Mouse (Mus musculus) adrenal gland, adult 2 months (tissue): ENCODE data around the gene Ccser1. TPM values are rescaled to one million over a fixed set of nuclear protein-coding genes. Genes with fewer than 3 reads are reported as not detected.

ENCODE experiments used
- DNase-seq: peaks from one replicate; pipeline ENCODE4 v3.0.0; 2021
- long read RNA-seq: library from polyadenylated mRNA; stranded (forward); transcript quantifications from one replicate; pipeline ENCODE4 v2.0.0, GENCODE M21; 2021
- polyA plus RNA-seq: library from polyadenylated mRNA; depleted of rRNA; stranded (reverse); fragments of >200 nt; gene quantifications from 2 replicates; pipeline ENCODE4 v1.2.3, GENCODE M21; 2012; rRNA removed
- total RNA-seq, 2 experiments: library from RNA; stranded (reverse); gene quantifications; 2 replicates each; pipeline ENCODE4 v1.2.3; 2021

The Ccser1 gene
- total RNA-seq (1 to 10 TPM; 2.3 to 3.0 TPM), polyA plus RNA-seq (0.20 and 0.21 TPM in 2 replicates)
- long read RNA-seq, partial matches to known transcripts, result 0 of 1 reads
- long read RNA-seq, other reads (novel, unspliced or antisense), result 1 of 1 reads

DNA sequence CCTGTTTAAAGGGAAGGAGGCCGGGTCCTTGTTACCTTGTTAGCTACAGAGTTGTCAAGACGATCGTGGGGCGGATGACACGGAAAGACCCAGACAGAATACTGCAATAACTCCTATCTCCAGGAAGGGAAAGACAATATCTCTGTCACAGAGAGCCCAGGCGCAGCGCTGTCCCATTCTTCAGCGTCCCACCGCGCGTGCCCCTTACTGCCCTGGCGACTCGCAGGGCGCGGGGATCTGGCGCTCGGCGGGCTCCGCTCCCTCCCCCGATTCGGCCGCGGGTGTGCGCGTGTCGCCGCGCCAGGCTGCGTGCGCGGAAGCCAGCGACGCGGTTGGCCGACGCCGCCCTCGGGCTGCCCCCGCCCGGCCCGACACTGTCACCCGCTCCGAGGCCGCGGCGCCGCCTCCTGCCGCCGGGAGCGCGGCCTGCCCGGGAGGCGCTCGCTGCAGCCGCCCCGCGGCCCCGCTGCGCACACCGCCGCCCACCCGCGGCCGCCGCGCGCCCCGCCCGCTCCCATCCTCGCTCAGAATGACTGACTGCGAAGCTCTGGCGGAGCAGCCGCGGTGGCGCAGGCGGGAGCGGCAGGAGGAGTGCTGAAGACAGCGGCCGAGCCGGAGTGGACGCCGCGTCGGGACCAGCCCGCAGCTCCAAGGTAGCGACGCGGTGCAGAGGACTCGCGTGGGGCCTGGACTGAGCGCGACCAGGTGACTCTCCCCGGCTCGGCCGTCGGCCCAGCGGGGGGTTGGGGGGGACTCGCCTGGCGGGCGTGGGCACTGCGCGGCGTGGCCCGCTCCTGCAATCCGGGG is at the start of gene Ccser1:
TSS of gene Ccser1 (plus strand) at position 376 of the 807 bp plus-strand sequence.
- DNase-seq, result peak; percentile 81

DNA sequence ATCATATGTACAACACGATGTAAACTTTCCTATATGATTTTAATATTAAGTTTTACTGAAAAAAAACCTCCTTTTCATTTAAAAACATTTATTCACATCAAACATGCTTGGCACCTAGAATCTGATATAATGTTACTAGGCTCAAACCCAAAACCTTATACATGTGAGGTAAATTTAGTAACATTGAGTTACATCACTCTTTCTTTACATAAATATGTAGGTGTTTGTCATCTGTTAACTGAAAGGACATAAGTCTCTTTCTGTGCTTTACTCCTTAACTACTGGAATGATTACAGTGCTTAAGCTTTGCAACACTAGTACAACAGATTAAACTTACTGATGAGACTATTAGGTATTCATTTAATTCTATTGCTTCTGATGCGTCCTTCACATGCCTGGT is 43.7 kb upstream of the Ccser1 start:
- no peak for DNase-seq

DNA sequence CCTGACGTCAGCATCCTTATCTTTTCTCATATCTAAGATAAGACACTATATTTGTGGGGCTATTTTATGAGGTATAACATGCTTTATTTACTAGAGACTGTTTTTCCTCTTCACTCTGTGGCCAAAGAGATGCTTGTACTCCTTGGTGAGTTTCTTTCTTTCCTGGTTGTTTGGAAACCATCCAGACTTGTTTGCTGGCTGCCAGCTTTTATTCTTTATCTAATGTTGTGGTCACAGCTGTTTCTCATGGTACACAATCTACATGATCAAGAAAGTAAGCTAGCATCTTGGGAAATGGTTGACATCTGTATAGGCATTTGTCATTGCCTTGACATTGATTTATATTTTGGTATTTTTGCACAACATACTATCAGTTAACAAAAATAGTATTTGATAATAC is 37.1 kb upstream of the Ccser1 start:
- no peak for DNase-seq

DNA sequence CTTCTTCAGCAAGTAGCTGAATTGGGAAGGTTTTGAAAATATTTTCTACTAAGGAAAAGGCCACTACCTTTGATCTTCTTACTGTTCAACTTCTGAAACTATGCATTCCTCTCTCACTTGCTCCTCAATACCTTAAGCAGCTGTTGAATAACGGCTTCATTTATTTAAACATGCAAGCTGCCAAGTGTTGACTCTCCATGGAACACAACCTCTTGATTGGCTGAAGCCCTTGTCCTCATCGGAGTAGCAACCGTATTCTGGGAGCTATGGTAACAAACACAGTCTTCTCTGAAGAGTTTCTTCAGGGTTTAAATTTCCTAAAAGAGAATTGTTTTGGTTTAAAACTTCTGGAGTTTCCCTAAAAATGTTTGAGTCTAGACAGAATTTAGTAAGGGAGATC is 27.2 kb upstream of the Ccser1 start:
- no peak for DNase-seq

DNA sequence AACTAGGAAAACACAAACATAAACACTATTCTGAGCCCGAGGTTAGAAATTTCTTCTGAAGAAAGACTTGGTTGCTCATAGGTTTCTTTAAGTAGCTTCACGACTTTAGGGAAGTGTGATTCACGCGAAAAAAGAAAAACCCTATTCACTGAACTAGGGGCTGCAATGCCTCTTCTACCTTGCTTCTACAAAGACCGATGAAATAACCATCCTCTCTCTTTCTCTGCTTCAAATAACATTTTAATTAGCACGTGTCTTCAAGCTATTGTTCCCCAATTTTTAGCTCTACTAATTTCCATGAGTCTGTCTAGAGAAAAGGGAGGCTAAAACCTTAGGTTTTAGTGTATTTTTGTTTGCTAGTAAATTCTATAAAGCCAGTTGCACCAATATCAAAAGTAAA is 25.5 kb upstream of the Ccser1 start:
- no peak for DNase-seq

DNA sequence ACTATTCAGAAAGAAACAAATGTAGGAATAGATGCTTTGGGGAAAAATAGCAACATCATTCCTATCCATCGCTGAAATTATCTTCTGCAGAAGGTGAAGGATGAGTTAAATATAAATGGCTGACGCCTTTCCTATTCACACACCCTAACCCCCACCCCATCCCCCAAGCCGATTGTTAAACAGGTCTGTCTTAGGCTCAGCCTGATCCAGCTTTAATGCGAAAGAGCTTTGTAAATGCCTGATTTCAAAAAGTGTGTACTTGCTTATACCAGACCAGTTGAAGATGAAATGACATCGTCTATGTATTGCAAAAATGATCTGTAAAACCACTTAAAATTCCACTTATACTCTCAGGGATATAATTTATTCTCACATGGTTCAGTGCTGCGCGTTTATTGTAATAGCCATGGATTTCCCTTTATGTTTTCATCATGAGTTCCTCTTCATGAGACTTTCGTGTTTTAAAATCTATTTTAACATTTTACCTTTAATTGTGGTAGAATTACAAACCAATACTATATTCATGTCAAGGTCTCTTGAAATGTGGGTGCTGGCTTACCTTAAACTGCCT is 25.0 kb upstream of the Ccser1 start:
- DNase-seq, result no peak

DNA sequence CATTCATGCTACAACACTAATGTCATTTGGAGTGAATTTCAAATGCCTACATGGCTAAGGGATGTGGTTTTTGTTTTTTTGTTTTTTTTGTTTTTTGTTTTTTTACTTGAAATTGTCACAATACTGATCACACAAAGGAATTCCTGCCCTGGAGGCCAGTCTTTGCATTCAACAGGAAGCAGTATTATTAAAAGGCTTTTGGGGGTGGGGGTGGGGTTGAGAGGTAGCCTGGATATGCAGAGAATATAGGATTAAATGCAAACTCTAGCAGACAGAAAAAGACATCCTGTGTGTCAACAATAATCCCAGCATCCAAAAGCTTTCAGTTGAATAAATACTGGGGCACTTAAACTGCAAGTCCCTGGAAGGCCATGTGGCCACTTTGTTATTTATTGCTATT is 24.4 kb upstream of the Ccser1 start:
- no peak for DNase-seq

DNA sequence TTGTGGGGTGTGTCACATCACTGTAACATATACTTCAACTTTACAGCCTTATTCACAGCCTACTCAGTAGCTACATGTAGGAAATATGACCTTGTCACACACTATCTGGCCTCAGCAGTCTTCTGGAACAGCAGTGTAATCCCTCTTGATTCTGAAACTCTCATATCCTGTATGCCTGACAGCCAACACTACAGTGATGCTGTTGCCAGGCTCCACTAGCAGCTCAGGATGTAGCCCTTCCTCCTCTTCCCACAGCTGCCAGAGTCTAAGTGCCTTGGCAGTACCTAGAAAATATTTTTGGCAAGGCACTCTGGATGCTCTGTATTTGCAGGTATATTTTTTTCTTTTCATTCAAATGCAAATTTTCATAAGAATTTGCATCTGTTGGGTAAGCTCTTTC is 18.0 kb upstream of the Ccser1 start:
- DNase-seq, result no peak

DNA sequence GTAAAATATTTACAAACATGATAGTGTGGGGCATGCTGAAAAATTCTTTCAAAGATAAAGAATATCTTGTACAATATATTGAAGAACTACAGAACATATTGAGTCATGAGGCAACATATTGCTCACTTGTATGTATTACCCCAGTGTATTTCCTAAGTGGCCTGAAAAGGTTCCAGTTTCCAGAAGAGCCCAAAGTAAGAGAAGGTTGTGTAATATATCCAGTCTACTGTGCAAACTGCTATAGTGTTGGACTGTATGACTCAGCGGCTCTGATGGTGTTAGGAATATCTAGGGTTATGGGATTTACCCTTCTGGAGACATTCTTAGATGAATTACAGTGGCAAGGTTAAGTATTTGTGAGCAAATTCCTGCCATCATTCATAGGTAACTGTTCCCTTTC is 13.2 kb upstream of the Ccser1 start:
- no peak for DNase-seq

DNA sequence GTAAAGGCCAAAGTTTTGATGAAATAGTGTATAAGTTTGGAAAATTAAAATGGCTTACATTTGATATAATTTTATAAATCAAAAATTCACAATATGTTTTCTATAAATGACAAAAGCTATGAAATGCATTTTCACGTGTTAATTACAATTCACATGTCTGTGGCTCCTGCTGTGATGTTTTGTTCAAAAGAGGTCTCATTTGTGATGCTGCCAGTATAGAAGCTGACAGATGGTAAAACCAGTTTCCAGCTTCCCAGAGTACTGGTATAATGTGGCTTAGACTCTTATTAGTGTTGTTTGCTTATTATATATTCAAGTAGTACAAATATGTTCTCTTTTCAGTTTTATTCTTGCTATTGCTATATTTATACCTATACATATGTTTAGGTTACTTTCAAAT is 4.0 kb upstream of the Ccser1 start:
- DNase-seq, result no peak

DNA sequence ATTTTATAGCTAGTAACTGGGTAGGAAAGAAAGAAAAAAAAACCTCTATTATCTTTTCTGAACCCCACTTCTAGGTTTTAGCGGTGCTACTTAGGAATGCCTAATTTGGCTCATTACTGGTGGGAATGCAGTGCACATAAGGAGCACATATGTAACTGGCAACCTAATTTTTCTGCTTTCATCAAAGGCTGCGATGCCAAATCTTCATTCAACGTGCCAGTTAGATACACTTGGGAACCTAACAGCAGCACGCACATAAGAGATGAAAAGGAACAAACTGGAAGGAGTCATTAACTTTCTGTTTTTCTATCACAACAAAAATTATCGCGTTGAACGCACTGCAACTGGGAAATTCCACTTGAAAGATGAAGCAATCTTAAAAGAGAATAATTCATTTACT is 2.6 kb upstream of the Ccser1 start:
- DNase-seq, result no peak

DNA sequence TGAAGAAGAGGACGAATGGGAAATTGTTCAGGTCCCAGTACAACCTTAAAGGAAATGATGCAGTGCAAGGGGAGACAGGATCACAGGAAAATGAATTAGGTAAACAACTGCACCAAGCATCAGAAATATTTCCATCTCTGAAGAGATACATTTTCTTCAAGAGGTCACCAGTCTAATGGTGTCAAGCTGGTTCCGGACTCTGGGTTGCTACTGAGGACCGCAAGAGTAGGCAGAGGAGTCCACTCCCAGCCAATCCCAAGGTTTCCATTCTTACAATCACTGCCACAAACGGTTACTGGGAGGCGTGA is 529 bp upstream of the Ccser1 start:
- no peak for DNase-seq

DNA sequence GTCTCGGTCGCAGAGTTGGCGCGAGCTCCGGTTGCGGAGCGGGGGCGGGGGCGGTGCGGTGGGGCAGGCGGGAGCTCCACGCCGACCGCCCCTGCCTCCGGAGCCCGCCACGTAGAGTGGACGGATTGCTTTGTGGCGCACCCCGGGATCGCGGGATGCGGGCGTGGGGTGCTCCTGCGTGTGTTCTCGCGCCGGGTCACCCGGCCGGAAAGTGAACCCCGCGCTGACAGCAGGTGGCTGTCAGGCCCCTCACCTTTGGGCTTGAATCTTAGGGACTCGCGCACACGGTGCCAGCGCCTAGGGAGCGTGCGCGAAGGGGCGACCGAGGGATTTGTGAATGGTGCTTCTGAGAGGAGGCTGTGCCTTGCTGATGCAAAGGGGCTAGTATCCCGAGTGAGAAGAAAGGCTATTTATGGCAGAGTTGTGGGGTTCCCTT is 650 bp downstream of the Ccser1 start:
- DNase-seq, result peak; percentile 20

DNA sequence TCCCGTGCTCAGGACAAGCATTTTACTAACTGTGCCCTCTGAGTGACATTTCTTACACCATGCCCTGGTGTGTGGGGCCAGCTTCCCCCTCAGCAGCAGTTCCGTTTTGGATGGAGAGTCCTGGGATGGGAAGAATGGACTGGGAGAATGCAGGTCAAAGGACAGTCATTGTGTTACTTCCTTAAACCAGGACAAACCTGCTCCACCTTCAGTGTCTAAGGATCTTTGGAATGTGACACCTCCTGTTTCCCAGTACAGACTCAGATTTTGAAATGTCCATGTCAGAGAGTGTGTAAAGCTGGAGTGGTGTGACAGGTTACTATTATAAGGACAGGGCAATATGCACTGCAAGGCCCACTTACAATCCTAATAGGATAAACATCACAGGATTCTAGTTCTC is 8.9 kb downstream of the Ccser1 start:
- DNase-seq, result no peak

DNA sequence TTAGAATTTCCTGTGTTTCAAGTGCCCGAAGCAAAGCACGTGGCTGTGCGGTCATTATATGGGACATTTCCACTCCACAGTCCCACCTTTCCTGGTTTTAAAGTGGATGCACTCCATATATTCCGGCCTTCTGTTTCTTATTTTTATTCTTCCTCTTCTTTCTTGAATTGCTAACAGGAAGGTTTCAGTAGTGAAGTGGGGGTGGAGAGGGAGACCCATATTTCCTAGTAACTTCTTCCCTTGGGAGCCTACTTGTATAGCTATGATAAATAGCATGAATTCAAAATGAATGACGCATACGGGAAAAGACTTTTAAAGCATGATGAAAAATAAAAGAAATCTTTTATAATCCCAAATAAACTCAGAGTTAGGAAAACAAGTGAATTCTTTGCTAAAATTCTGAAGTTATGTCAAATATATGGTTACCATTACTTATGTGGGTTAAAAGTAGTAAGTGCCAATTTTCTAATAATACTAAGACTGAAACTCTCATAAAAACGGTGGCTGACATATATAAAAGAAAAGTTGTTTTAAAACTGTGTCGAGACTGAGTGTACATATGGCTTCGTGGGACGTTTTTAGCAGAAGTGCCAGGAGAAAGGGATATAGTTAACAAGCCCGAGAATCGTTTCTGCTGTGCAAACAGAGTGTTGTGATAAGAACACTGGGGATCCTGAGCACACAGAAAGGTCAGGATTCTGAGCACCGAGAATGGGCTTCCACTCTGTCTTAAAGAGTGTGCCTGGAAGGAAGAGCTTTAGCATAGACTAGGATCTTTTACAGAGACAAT is 11.7 kb downstream of the Ccser1 start:
- DNase-seq, result no peak

DNA sequence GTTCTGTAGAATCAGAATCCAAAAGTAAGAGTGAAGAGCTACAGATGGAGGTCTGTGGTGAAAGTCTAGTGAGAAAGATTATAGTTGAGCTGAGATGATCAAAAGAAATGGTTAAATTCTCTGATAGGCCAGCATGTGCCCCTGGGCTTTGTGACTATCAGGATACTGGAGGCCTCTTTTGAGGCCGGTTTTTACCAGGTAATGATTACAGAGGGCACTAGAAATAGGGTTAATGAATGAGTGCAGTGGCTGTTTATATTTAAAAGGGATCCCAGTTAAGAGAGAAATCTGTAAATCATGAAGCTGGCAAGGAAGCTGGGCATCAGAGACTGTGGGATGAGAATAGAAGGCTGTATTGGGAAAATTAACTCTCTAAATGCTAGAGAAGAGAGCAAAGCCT is 23.2 kb downstream of the Ccser1 start:
- DNase-seq, result no peak

DNA sequence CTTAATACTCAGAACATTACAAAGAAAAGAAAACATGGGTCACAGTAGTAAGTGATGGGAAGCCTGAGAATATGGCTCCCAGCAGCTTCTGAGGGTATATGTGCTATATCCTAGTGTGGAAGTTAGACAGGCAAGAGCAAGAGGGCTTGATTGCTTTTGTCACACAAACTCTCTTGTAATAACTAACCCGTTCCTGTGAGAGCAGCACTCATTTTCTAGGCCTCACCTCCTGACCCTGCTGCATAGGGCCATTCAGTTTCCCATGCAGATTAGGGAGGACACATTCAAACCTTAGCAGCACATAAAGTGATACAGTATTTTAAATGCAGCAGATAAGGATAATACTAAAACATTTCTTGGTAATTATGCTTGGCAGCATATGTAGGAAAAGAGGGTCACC is 25.9 kb downstream of the Ccser1 start:
- no peak for DNase-seq

DNA sequence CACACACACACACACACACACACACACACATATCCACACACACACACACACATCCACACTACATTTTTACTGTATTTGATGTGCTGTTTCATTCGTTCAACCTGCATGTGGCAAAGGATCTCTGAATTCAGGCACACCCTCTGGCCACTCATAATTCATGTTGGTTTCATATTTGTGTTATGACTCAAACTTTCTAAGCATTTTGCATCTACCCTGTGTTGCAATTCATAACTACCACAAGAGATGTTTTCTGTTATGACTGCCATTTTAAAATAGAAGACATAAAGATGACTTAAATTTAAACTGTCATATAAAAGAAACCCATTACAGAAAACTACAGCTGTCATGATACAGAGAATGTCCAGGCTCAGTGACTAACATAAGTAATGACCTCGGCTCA is 26.5 kb downstream of the Ccser1 start:
- no peak for DNase-seq

DNA sequence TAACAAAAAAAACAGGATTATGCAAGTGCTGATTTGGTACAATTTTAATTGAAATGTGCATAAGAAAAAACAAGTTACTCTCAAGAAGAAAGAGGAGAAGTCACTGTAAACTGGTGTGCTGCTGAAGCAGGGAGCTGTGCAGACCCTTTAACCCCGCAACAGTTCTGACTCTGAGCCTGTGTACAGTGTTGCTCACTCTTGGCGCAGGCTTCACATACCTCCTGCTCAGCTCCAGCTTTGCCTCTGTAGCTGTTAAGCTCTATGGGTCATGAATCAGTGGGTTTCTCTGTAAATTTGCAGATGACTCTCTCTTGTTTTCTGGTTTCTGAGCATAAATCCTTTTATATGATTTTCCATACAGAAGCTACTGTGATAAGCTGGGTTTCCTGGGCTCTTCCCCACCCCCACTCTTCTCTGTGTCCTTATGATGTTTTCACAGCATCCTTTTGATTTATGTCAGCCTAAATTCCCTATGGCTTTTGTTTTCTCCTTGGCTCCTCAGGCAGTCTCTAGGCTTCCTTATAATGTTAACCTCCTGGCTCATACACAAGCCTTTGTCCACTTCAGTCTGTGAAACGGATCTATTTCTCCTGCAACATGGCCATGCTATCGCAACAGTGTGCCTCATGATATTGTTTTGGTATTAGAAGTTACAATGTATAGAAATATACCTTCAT is 30.1 kb downstream of the Ccser1 start:
- DNase-seq, result no peak

DNA sequence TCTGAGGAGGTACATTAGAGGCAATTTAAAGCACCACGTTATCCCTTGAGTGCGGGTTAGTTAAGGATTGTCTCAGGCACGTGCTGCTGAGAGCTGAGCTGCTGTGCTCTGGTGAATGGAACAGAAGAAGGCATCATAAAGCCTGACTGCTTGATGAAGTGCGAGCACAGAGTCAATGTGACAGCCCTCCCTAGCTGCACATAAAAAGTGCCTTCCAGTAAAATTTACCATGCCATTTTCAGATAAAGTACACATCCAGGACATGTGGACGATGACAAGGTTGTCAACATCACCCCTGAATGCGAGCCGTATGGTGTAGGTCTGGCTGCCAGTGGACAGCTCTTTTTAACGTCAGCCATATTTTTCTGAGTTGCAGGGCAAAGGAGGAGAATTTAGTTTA is 35.6 kb downstream of the Ccser1 start:
- DNase-seq, result no peak

DNA sequence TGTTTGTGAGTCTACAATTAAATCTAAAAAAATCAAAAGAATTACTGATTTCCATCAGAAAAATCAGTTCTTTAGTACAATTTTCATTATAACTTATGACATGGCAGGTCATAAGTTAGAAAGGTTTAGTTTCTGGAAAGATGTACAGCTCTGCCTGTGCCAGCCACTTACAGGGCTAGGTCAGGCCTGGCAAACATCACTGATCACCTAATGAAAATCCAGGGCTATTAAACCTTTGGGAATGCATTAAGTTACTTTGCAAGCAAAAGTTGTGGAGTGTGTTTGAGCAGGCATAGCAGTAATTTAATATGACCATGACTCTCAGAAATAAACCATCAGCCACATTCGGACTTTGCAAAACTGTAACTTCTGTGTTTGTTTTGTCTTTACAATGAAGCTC is 36.4 kb downstream of the Ccser1 start:
- no peak for DNase-seq

DNA sequence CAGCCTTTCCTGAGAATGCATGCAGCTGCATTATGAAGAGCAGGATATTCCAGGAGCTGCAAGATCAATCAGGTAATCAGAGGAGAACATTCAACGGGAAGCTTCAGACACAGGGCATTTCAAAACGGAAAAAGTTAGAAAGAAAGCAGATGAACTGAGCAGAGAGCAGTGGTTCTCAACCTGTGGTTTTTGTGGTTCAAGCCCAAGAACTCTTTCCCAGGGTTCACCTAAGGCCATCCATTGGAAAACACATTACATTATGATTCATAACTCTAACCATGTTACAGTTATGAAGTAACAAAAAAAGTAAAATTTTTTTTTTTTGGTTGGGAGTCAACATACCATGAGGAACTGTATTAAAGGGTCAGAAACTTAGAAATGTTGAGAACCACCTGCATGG is 37.6 kb downstream of the Ccser1 start:
- DNase-seq, result no peak

DNA sequence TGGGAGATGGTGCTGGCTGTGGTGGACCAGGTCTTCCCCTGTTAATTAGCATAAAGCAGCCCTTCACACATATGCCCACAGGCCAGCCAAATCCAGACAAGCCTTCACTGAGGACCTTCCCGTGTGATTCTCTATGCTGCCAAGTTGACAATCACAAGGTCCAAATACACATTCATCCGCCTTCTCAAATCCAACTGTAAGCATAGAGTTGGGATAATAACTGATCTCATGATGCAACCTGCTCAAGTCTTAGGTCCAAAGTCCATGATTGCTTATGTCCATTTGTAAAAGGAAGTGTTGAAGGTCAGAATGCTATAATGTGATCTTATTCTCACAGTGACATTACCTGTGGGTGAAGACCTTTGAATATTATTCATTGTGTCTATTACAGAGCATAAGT is 43.4 kb downstream of the Ccser1 start:
- DNase-seq, result no peak
